In the genomic region with DNA sequence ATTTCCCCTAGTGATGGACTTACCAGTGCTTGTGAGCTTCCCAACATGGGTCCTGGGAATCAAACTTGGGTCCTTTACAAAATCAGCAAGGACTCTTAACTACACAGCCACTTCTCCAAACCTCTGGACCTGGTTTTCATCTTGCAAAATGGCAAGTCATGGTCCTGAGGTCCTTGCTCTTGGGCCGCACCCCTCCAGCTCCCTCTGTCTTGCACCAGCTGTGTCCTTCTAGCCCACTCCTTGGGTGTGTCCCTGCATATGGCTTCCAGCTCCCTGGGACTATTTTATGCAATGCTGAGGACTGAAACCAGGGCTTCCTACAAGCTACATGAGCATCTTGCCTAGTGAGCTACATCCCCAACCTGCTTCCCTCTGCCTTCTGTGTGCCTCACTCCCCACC, we compare ENCODE assay signal across 8 mouse cellular contexts. TPM values are rescaled to one million over a fixed set of nuclear protein-coding genes. Genes with fewer than 3 reads are reported as not detected.
DNase-seq lines count a peak whose midpoint lies in the region; ATAC-seq and TF ChIP-seq lines count a peak whose summit lies in the region.

TSS of gene Sparc (minus strand) at position 206 of the 400 bp plus-strand sequence.

- intact Hi-C loops in heart, adult 2 months (cut with DNase I) = no loop called here

- H3K9me3 ChIP-seq in kidney, embryonic 14.5 days (ENCODE audit: control insufficient read depth, low read length) = no peaks in the 10 kb centered on the region
- H3K9me3 ChIP-seq in midbrain, postnatal 0 days (ENCODE audit: low read length) = no peaks in the 10 kb centered on the region

- peaks cover 44% of the 10 kb centered on the region for H3K4me1 ChIP-seq in kidney, embryonic 14.5 days (ENCODE audit: control insufficient read depth, insufficient read depth, low read length)
- H3K4me1 ChIP-seq in bone marrow macrophage, adult 2 months (ENCODE audit: control insufficient read depth, insufficient read depth, low read length) = no peaks in the 10 kb centered on the region
- peaks cover 8% of the 10 kb centered on the region for H3K4me1 ChIP-seq in heart, adult 2 months (ENCODE audit: control insufficient read depth, insufficient read depth, low read length)
- peaks cover 6% of the 10 kb centered on the region; the same call in 1 of the 2 replicates for H3K4me1 ChIP-seq in midbrain, postnatal 0 days (ENCODE audit: insufficient read depth, low read length)

- no peaks in the 10 kb centered on the region for H3K36me3 ChIP-seq in kidney, embryonic 14.5 days (ENCODE audit: control insufficient read depth, insufficient read depth, low read length)
- no peaks in the 10 kb centered on the region for H3K36me3 ChIP-seq in heart, adult 2 months (ENCODE audit: control insufficient read depth, insufficient read depth, low read length)
- H3K36me3 ChIP-seq in midbrain, postnatal 0 days (ENCODE audit: insufficient read depth, low read length) = no peaks in the 10 kb centered on the region

- peak within 1 kb of the TSS; percentile 55; the same call in 1 of the 2 replicates for H3K27ac ChIP-seq in kidney, embryonic 14.5 days (ENCODE audit: low read depth, low read length)
- H3K27ac ChIP-seq in bone marrow macrophage, adult 2 months (ENCODE audit: insufficient read depth, low read depth, low read length) = no peak within 1 kb of the TSS
- H3K27ac ChIP-seq in heart, adult 2 months = no peak within 1 kb of the TSS
- 0 out of 2 replicates have a peak within 1 kb of the TSS, but pooled peaks have one; percentile 26 for H3K27ac ChIP-seq in midbrain, postnatal 0 days (ENCODE audit: low read depth, low read length)

- H3K79me2 ChIP-seq in heart, adult 2 months (replicated peaks; ENCODE audit: control insufficient read depth, insufficient read depth, low read length) = no peaks in the 10 kb centered on the region

- H3K27me3 ChIP-seq in kidney, embryonic 14.5 days (ENCODE audit: control insufficient read depth, insufficient read depth, low read length) = no peaks in the 10 kb centered on the region
- no peaks in the 10 kb centered on the region for H3K27me3 ChIP-seq in heart, adult 2 months (ENCODE audit: control insufficient read depth, insufficient read depth, low read length)
- H3K27me3 ChIP-seq in midbrain, postnatal 0 days (ENCODE audit: insufficient read depth, low read length) = no peaks in the 10 kb centered on the region

- no peak for TF ChIP-seq CTCF in bone marrow macrophage, adult 2 months (IDR thresholded peaks at IDR 0.05; ENCODE audit: low read depth, low read length)
- no peak for TF ChIP-seq CTCF in heart, adult 2 months (IDR thresholded peaks at IDR 0.05)
- TF ChIP-seq CTCF in midbrain, postnatal 0 days (IDR thresholded peaks at IDR 0.05) = no peak

- no peak for TF ChIP-seq EP300 in heart, adult 2 months (IDR thresholded peaks at IDR 0.05; ENCODE audit: insufficient read depth, low read depth, low read length)

- H3K4me3 ChIP-seq in kidney, embryonic 14.5 days (ENCODE audit: low read length) = no peak within 1 kb of the TSS
- no peak within 1 kb of the TSS for H3K4me3 ChIP-seq in bone marrow macrophage, adult 2 months (ENCODE audit: insufficient read depth, low read length)
- H3K4me3 ChIP-seq in heart, adult 2 months = no peak within 1 kb of the TSS
- no peak within 1 kb of the TSS for H3K4me3 ChIP-seq in midbrain, postnatal 0 days (ENCODE audit: low read depth, low read length)

- no peak within 1 kb of the TSS for H3K4me2 ChIP-seq in kidney, embryonic 14.5 days (replicated peaks; ENCODE audit: low read depth, low read length)
- H3K4me2 ChIP-seq in midbrain, postnatal 0 days (ENCODE audit: low read depth, low read length, poor library complexity, severe bottlenecking) = no peak within 1 kb of the TSS

- DNase-seq in kidney, postnatal 14 days = no peak
- no peak for DNase-seq in heart, adult 2 months
- DNase-seq in layer of hippocampus, postnatal 25 days (ENCODE audit: extremely low spot score in 1 of 2, low spot score in 1 of 2) = no peak
- DNase-seq in midbrain, postnatal 0 days (ENCODE audit: low spot score) = no peak
- DNase-seq in natural killer cell, adult 2 months (ENCODE audit: low spot score in 2 of 2) = no peak
- DNase-seq in ovary, postnatal 14 days (ENCODE audit: low spot score) = no peak

- WGBS in kidney, embryonic 14.5 days = 92% methylated on average over 1 of the region's 1 CpGs
- 90% methylated on average over 1 of the region's 1 CpGs for WGBS in heart, adult 2 months
- WGBS in midbrain, postnatal 0 days = 100% methylated on average over 1 of the region's 1 CpGs

- H3K9ac ChIP-seq in kidney, embryonic 14.5 days (ENCODE audit: low read depth, low read length) = no peak within 1 kb of the TSS
- no peak within 1 kb of the TSS for H3K9ac ChIP-seq in heart, adult 2 months (ENCODE audit: low read depth, low read length)
- no peak within 1 kb of the TSS for H3K9ac ChIP-seq in midbrain, postnatal 0 days (replicated peaks; ENCODE audit: low read length, poor library complexity, severe bottlenecking)

- TF ChIP-seq POLR2A in bone marrow macrophage, adult 2 months (IDR thresholded peaks at IDR 0.05; ENCODE audit: borderline replicate concordance, low read depth, low read length) = no peak
- no peak for TF ChIP-seq POLR2A in heart, adult 2 months (IDR thresholded peaks at IDR 0.05; ENCODE audit: insufficient read depth, low read depth, low read length)

- ATAC-seq in kidney, embryonic 14.5 days (ENCODE audit: low FRiP score, low TSS enrichment) = no peak
- ATAC-seq in midbrain, postnatal 0 days (ENCODE audit: low FRiP score) = no peak

RNA-seq across cellular contexts. Expression of gene Sparc, which starts in this region (rescaled TPM):
- polyA plus RNA-seq in kidney, embryonic 14.5 days (2014; fragmentation: Nextera tagmentation; extraction: Ambion mirVana) = 817 and 919 TPM in 2 replicates
- 18.5 and 22.0 TPM in 2 replicates for polyA plus RNA-seq in bone marrow macrophage, adult 2 months (2012; ENCODE audit: insufficient read depth, insufficient read length, missing spikeins)
- total RNA-seq in heart, adult 2 months (2021) = 100 to 1,000 TPM; 320 to 420 TPM
- polyA plus RNA-seq in heart, adult 2 months (2012; rRNA removed) = 666 and 876 TPM in 2 replicates
- 100 to 1,000 TPM; 360 to 421 TPM for total RNA-seq in layer of hippocampus, postnatal 25 days (2021)
- 261 and 313 TPM in 2 replicates for total RNA-seq in midbrain, postnatal 0 days (2014; rRNA removed)
- 570 and 625 TPM in 2 replicates for polyA plus RNA-seq in midbrain, postnatal 0 days (2015; fragmentation: Nextera tagmentation; extraction: Ambion mirVana)

Comparison
In these comparisons a context has a peak if more than half of its experiments do, and no peak if none do; other contexts are left out.
1. RNA of gene Sparc (polyA plus RNA-seq): 817 to 919 TPM in kidney, embryonic 14.5 days, 666 to 876 TPM in heart, adult 2 months and 570 to 625 TPM in midbrain, postnatal 0 days; 18.5 to 22.0 TPM in bone marrow macrophage, adult 2 months; every median in the first group is over 10 times any median in the second.
2. H3K27ac ChIP-seq: peak in kidney, embryonic 14.5 days (single experiment) and midbrain, postnatal 0 days (single experiment); none in bone marrow macrophage, adult 2 months (single experiment) and heart, adult 2 months (single experiment).